Mouse (Mus musculus) megakaryocyte, adult 5-6 weeks (primary cell): ENCODE data around the gene Ppa1. TPM values are rescaled to one million over a fixed set of nuclear protein-coding genes. Genes with fewer than 3 reads are reported as not detected.

Experiments
- ATAC-seq: 2 replicates; pipeline ENCODE4 v1.8.0; 2016; ENCODE audit warnings: mild to moderate bottlenecking, inconsistent platforms; ENCODE audit not compliant: poor library complexity, severe bottlenecking
- total RNA-seq, 2 experiments: library from RNA; stranded (forward) in 1 of 2; stranded (reverse) in 1 of 2; fragments of 153-499, 151-499 nt in 1 of 2; fragments of 221-1000, 200-1000 nt in 1 of 2; gene quantifications; 2 replicates each; pipeline versions ENCODE4 v1.2.3 to v1.2.4; 2015 to 2017

Ppa1 gene
- total RNA-seq, 2 experiments from 2014 or later, result 14.1 to 30.9 TPM

GRCm38 (mm10) chr10:61640363-61640762 lies 8.0 kb upstream of the Ppa1 start:
- ATAC-seq, result no peak

GRCm38 (mm10) chr10:61646557-61646956 lies 1.8 kb upstream of the Ppa1 start:
- ATAC-seq, result no peak

- ATAC-seq, result peak; percentile 19
Observed at GRCm38 (mm10) chr10:61648737-61649645, 639 bp downstream of the Ppa1 start.

GRCm38 (mm10) chr10:61654105-61654504 lies 5.8 kb downstream of the Ppa1 start:
- ATAC-seq, result no peak

GRCm38 (mm10) chr10:61654691-61655090 lies 6.3 kb downstream of the Ppa1 start:
- no peak for ATAC-seq

GRCm38 (mm10) chr10:61655188-61655587 lies 6.8 kb downstream of the Ppa1 start:
- no peak for ATAC-seq

GRCm38 (mm10) chr10:61656928-61657882 lies 8.9 kb downstream of the Ppa1 start:
- no peak for ATAC-seq

GRCm38 (mm10) chr10:61657985-61658384 lies 9.6 kb downstream of the Ppa1 start:
- peak; percentile 90 for ATAC-seq

GRCm38 (mm10) chr10:61661887-61662286 lies 13.5 kb downstream of the Ppa1 start:
- no peak for ATAC-seq

- no peak for ATAC-seq
Observed at GRCm38 (mm10) chr10:61662391-61662988, 14.1 kb downstream of the Ppa1 start.

GRCm38 (mm10) chr10:61665111-61665510 lies 16.8 kb downstream of the Ppa1 start:
- no peak for ATAC-seq

- ATAC-seq, result no peak
Observed at GRCm38 (mm10) chr10:61665651-61666050, 17.3 kb downstream of the Ppa1 start.

- no peak for ATAC-seq
Observed at GRCm38 (mm10) chr10:61669289-61669688, 20.9 kb downstream of the Ppa1 start.

- peak; percentile 54 for ATAC-seq
Observed at GRCm38 (mm10) chr10:61669896-61670295, 21.5 kb downstream of the Ppa1 start.

- no peak for ATAC-seq
Observed at GRCm38 (mm10) chr10:61670758-61671157, 22.4 kb downstream of the Ppa1 start.

- ATAC-seq, result no peak
Observed at GRCm38 (mm10) chr10:61675935-61676334, 27.6 kb downstream of the Ppa1 start.

GRCm38 (mm10) chr10:61679545-61679944 lies 31.2 kb downstream of the Ppa1 start:
- no peak for ATAC-seq

- peak; percentile 97 for ATAC-seq
Observed at GRCm38 (mm10) chr10:61680015-61680913, 31.9 kb downstream of the Ppa1 start, which contains the start of gene Sar1a. TSS of gene Sar1a (plus strand) at chr10:61680299.

- no peak for ATAC-seq
Observed at GRCm38 (mm10) chr10:61689405-61689804, 41.1 kb downstream of the Ppa1 start.

GRCm38 (mm10) chr10:61693563-61693962 lies 45.2 kb downstream of the Ppa1 start:
- ATAC-seq, result no peak
